Mouse (Mus musculus): ENCODE measurements around the gene Cdcp1. TPM values are rescaled to one million over a fixed set of nuclear protein-coding genes. Genes with fewer than 3 reads are reported as not detected.

The Cdcp1 gene
- polyA plus RNA-seq, 1 experiment, result 0.18 TPM

GRCm38 (mm10) chr9:123156910-123157361 lies 58.9 kb downstream of the Cdcp1 start:
- peak in 1 of 2 experiments; percentile 28 for DNase-seq (ENCODE audit: extremely low spot score in 1 of 2, low spot score in 1 of 2)

GRCm38 (mm10) chr9:123153121-123153520 lies 62.7 kb downstream of the Cdcp1 start:
- DNase-seq (ENCODE audit: extremely low spot score in 1 of 2, low spot score in 1 of 2), result no peak

GRCm38 (mm10) chr9:123152026-123152425 lies 63.8 kb downstream of the Cdcp1 start:
- no peak for DNase-seq (ENCODE audit: extremely low spot score in 1 of 2, low spot score in 1 of 2)

- DNase-seq (ENCODE audit: extremely low spot score in 1 of 2, low spot score in 1 of 2), result no peak
Measured at GRCm38 (mm10) chr9:123151561-123151960, 64.3 kb downstream of the Cdcp1 start.

- no peak for DNase-seq (ENCODE audit: extremely low spot score in 1 of 2, low spot score in 1 of 2)
Measured at GRCm38 (mm10) chr9:123150241-123151020, 65.4 kb downstream of the Cdcp1 start, which contains the start of gene Clec3b. Gene Clec3b, plus strand, starts transcription at chr9:123150946.

- no peak for DNase-seq (ENCODE audit: extremely low spot score in 1 of 2, low spot score in 1 of 2)
Measured at GRCm38 (mm10) chr9:123148430-123148829, 67.4 kb downstream of the Cdcp1 start.

GRCm38 (mm10) chr9:123139887-123140614 lies 75.8 kb downstream of the Cdcp1 start:
- no peak for DNase-seq (ENCODE audit: extremely low spot score in 1 of 2, low spot score in 1 of 2)

GRCm38 (mm10) chr9:123138891-123139474 lies 76.9 kb downstream of the Cdcp1 start:
- DNase-seq (ENCODE audit: extremely low spot score in 1 of 2, low spot score in 1 of 2), result no peak

GRCm38 (mm10) chr9:123136953-123137682 lies 78.7 kb downstream of the Cdcp1 start:
- peak in 1 of 2 experiments; percentile 45 for DNase-seq (ENCODE audit: extremely low spot score in 1 of 2, low spot score in 1 of 2)

GRCm38 (mm10) chr9:123132994-123133393 lies 82.8 kb downstream of the Cdcp1 start:
- no peak for DNase-seq (ENCODE audit: extremely low spot score in 1 of 2, low spot score in 1 of 2)

GRCm38 (mm10) chr9:123127663-123128062 lies 88.2 kb downstream of the Cdcp1 start:
- no peak for DNase-seq (ENCODE audit: extremely low spot score in 1 of 2, low spot score in 1 of 2)

GRCm38 (mm10) chr9:123124413-123124981 lies 91.3 kb downstream of the Cdcp1 start:
- DNase-seq (ENCODE audit: extremely low spot score in 1 of 2, low spot score in 1 of 2), result no peak

- DNase-seq (ENCODE audit: extremely low spot score in 1 of 2, low spot score in 1 of 2), result peak in 1 of 2 experiments; percentile 12
Measured at GRCm38 (mm10) chr9:123123571-123124412, 92.0 kb downstream of the Cdcp1 start.

GRCm38 (mm10) chr9:123123017-123123416 lies 92.8 kb downstream of the Cdcp1 start:
- DNase-seq (ENCODE audit: extremely low spot score in 1 of 2, low spot score in 1 of 2), result peak in 1 of 2 experiments; percentile 25

Other genes with a start within 250 kb of the Cdcp1 start
- gene Tmem42, start 194.7 kb downstream of the Cdcp1 start, polyA plus RNA-seq (2012; rRNA removed), result 31.0 and 34.1 TPM in 2 replicates
- 1.4 and 1.5 TPM in 2 replicates for gene Tgm4, start 181.3 kb downstream of the Cdcp1 start, polyA plus RNA-seq (2012; rRNA removed)
- gene Zdhhc3, start 102.8 kb downstream of the Cdcp1 start, polyA plus RNA-seq (2012; rRNA removed), result 62.0 and 63.7 TPM in 2 replicates
- gene Exosc7, start 102.8 kb downstream of the Cdcp1 start, polyA plus RNA-seq (2012; rRNA removed), result 65.5 and 71.4 TPM in 2 replicates
- gene Clec3b, start 65.1 kb downstream of the Cdcp1 start, polyA plus RNA-seq (2012; rRNA removed), result 5.8 and 8.4 TPM in 2 replicates
- gene Tmem158, start 44.7 kb upstream of the Cdcp1 start, polyA plus RNA-seq (2012; rRNA removed), result 51.9 and 54.8 TPM in 2 replicates
- gene Lars2, start 150.9 kb upstream of the Cdcp1 start, polyA plus RNA-seq (2012; rRNA removed), result 1,564 and 1,759 TPM in 2 replicates